Mouse (Mus musculus): ENCODE data around the gene Gja1.
A peak's percentile ranks its signal among the peaks of the same experiment; 100 is the strongest.
"Not testable (repeated sequence)": the region's sequence is repeated elsewhere in the genome, so short reads cannot be mapped to it uniquely, and the experiment has no call there.

The Gja1 gene

DNA sequence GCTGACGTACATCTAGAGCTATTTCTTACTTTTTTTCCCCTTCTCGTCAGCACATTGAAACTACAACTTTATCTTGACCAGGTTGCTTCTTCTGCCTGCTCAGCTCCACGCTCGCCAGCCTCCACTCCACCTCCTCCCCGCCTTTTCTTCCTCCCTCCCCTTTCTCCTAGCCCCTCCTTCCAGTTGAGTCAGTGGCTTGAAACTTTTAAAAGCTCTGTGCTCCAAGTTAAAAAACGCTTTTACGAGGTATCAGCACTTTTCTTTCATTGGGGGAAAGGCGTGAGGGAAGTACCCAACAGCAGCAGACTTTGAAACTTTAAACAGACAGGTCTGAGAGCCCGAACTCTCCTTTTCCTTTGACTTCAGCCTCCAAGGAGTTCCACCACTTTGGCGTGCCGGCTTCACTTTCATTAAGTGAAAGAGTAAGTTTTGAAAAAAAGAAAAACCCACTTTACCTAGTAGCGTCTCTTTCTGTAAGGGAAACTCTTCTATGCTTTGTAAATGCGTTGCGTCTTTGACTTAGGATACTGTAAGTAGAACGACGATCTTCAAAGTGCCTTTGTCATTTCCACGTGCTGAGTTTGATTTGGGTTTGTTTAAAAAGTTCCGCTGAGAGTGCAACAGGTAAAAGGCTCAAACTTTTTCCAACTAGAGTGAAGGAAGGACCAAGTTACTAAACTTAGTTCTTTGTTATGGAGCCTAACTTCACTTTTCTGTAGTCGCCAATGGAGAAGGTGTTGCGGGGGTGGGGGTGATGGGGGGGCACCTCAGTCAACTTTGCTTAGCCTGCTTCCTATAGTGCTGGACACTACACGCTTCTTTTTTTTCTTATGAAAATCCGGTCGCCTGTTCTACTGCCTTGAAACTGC, at the start of gene Gja1:
Gene Gja1 (plus strand): TSS at position 234 of the 869 bp plus-strand sequence.
- no peak for DNase-seq (ENCODE audit: low spot score in 2 of 2)

DNA sequence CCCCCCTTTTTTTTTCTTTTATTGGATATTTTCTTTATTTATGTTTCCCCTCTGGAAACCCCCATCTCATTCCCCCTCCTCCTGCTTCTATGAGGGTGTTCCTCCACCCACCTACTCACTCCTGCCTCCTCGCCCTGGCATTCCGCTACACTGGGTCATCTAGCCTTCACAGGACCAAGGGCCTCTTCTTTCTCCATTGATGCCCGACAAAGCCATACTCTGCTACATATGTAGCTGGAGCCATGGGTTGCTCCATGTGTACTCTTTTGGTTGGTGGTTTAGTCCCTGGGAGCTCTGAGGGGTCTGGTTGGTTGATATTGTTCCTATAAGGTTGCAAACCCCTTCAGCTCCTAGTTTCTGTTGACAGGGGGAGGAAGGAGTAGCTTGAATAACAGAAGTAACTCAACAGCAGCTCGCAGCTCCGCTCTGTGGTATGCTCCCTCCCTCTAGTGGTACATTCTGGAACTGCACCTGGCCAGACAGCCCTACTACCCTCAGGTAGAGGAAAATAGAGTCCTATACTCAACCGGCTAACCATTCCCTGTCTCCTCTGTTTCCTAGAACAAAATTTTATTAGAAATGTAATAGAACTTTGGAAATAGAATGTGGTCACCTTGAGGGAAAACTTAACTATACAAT, 38.2 kb upstream of the Gja1 start:
- DNase-seq (ENCODE audit: low spot score in 2 of 2), result peak; percentile 79 to 81

GRCm38 (mm10) chr10:56360472-56360871, 16.7 kb upstream of the Gja1 start:
- DNase-seq (ENCODE audit: low spot score in 2 of 2), result no peak

GRCm38 (mm10) chr10:56369073-56369472, 8.1 kb upstream of the Gja1 start:
- DNase-seq (ENCODE audit: low spot score in 2 of 2), result peak; percentile 65 to 73

- no peak for DNase-seq (ENCODE audit: low spot score in 2 of 2)
These were observed 4.0 kb upstream of the Gja1 start for GRCm38 (mm10) chr10:56373021-56373720.

DNA sequence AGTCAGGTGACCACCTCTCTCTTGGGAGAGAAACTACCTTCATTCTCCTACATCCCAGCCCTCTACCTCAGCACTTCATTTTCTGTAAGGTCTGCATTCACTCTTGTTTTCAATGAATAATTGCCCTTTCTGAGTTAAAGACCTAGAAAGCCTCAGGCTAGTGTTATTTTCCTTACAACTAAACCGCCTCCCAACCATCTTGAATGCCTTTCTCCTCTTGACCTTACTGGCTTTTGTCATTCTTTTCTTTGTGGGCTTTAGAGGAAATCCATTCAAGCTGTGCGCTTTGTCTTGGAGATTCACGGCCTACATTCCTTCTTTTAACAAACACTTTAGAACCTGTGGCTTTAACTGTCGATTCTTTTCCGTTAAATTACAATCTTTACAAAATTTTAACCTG, 3.0 kb upstream of the Gja1 start:
- no peak for DNase-seq (ENCODE audit: low spot score in 2 of 2)

- no peak for DNase-seq (ENCODE audit: low spot score in 2 of 2)
These were observed 1.1 kb upstream of the Gja1 start for GRCm38 (mm10) chr10:56375906-56376468.

GRCm38 (mm10) chr10:56377966-56378647, 977 bp downstream of the Gja1 start:
- no peak for DNase-seq (ENCODE audit: low spot score in 2 of 2)

GRCm38 (mm10) chr10:56378648-56379254, 1.6 kb downstream of the Gja1 start:
- DNase-seq (ENCODE audit: low spot score in 2 of 2), result no peak

GRCm38 (mm10) chr10:56379720-56380119, 2.6 kb downstream of the Gja1 start:
- no peak for DNase-seq (ENCODE audit: low spot score in 2 of 2)

DNA sequence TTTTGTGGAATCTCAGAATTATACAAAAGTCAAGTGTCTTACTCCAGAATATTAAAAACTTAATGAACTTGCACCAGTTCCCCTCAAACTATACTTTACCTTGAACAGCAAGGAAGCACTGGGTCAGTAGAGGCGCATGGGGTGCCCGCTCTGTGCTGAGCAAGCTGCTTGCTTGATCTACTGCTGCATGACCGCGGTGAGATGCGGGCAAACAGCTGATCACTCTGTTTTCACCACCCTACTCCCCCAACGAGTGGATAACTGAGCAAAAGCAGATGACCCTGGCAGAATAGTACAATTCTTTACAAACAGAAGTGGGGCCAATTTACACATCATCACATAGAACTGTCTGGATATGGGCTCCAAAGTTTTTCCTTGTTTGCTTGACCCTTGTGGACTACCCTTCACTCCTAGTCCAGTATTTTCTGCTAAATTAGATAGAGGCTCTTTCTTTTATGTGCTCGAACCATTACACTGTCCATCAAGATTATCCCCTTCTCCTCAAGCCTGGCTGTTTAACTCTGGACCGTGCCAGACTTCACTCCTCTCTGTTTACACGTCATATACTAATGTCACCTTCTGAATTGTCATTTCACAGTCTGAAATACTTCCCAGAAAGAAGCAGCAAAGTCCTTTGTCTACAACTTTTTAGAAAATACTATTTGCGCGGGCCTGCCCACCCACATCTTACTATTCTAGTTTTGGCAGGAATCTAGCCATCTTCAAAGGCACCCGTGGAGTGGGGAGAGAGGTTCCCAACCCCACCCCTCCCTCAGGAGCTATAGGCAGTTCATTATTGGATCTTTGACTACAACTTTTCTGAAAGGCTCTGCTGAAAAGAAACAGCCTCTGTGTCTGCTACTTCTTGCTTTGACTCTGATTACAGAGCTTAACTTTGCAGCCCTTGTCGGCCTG, 8.3 kb downstream of the Gja1 start:
- no peak for DNase-seq (ENCODE audit: low spot score in 2 of 2)

GRCm38 (mm10) chr10:56393095-56393784, 16.1 kb downstream of the Gja1 start:
- DNase-seq (ENCODE audit: low spot score in 2 of 2), result no peak

DNA sequence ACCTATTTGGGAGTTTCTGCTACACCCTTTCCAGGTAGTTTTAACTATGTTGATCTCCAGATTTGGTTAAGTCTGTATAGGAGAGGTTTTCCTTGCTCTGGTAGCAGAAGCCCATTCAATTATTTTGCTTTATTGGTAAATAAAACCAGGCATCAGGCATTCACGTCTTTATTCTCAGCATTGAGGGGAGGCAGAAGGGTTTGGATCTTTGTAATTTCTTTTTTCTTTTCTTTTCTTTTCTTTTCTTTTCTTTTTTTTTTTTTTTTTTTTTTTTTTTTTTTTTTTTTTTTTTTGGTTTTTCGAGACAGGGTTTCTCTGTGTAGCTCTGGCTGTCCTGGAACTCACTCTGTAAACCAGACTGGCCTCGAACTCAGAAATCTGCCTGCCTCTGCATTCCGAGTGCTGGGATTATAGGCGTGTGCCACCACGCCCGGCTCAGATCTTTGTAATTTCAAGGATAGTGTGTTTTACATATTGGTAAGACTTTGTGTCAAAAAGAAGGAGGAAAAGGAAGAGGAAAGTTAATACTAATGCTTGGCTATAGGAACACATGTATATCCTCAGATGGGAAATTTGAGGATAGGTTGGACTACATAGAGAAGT, 16.8 kb downstream of the Gja1 start:
- not testable (repeated sequence) for DNase-seq (ENCODE audit: low spot score in 2 of 2)

- no peak for DNase-seq (ENCODE audit: low spot score in 2 of 2)
These were observed 20.7 kb downstream of the Gja1 start for GRCm38 (mm10) chr10:56397875-56398274.

DNA sequence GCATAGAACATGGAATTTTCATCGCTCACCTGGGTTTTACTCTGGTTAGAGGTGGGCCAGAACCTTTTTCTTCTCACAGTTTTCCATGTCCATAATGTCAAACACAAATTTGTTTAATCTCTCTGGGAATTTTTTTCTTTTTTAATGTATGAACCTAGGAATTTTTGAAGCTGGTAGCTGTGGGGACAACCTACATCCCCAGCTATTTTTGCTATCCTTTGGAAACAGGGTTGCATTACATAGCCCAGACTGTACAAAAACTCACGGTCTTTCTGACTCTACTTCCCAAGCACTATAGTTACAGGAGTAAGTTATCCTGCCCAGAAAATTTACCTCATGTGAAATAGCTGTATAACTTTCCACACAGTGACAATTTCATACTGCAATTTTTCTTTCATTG, 21.2 kb downstream of the Gja1 start:
- DNase-seq (ENCODE audit: low spot score in 2 of 2), result no peak

- DNase-seq (ENCODE audit: low spot score in 2 of 2), result not testable (repeated sequence)
These were observed 24.3 kb downstream of the Gja1 start for GRCm38 (mm10) chr10:56401396-56401795.

GRCm38 (mm10) chr10:56405934-56406333, 28.8 kb downstream of the Gja1 start:
- DNase-seq (ENCODE audit: low spot score in 2 of 2), result no peak

DNA sequence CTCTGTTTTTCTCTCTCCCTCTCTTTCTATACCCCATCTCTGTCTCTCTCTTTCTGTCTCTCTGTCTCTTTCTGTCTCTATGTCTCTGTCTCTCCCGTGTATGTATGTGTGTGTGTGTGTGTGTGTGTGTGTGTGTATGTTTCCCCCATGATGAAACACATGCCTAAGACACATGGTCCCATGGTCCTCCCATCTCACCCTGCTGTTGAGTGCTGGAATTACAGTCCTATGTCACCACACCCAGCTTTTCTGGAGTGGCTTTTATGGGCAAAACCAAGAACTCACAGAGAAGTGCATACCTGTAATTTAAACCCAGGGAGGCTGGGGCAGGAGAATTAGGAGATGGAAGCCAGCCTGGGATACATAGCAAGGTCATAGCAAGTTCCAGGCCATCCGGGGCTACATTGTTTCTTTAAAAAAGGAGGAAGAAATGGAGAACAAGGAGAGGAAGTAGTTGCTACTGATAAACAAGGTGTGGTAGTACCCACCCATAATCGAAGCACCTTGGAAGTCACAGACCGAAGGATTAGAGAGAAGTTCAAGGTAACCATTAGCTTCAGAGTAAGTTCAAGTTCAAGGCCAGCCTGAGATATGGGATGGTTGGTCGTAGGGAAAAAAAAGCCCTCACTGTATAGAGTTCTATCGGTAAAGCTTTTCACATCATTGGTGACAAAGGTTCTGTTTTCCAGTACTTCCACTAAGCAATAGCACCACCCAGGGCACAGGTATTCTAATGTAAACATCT, 29.4 kb downstream of the Gja1 start:
- no peak for DNase-seq (ENCODE audit: low spot score in 2 of 2)
